Mouse (Mus musculus) gastrocnemius, adult 8-10 months (tissue): ENCODE results near the gene Cyp2j7. TPM values are rescaled to one million over a fixed set of nuclear protein-coding genes. Genes with fewer than 3 reads are reported as not detected.
"Not testable (repeated sequence)": the region's sequence is repeated elsewhere in the genome, so short reads cannot be mapped to it uniquely, and the experiment has no call there.

ENCODE experiments used
- DNase-seq, 2 experiments: peaks; one replicate each; pipeline ENCODE4 v3.0.0; 2022; ENCODE audit warnings: low spot score in 2 of 2
- total RNA-seq, 4 experiments: library from RNA; stranded (reverse); gene quantifications; 2 replicates each; pipeline ENCODE4 v1.2.4; 2022

Cyp2j7 gene
- total RNA-seq, result not detected

GRCm38 (mm10) chr4:96236559-96236958 is at the start of gene Cyp2j7:
Cyp2j7 (minus strand) TSS chr4:96236659.
- no peak for DNase-seq

GRCm38 (mm10) chr4:96276896-96277295 is 40.4 kb upstream of the Cyp2j7 start:
- not testable (repeated sequence) for DNase-seq

- no peak for DNase-seq
Measured at GRCm38 (mm10) chr4:96273907-96274306, 37.4 kb upstream of the Cyp2j7 start.

GRCm38 (mm10) chr4:96196701-96197100 is 39.8 kb downstream of the Cyp2j7 start:
- DNase-seq, result no peak

GRCm38 (mm10) chr4:96189321-96189720 is 47.1 kb downstream of the Cyp2j7 start:
- not testable (repeated sequence) for DNase-seq

- not testable (repeated sequence) for DNase-seq
Measured at GRCm38 (mm10) chr4:96188671-96189070, 47.8 kb downstream of the Cyp2j7 start.

GRCm38 (mm10) chr4:96188146-96188545 is 48.3 kb downstream of the Cyp2j7 start:
- DNase-seq, result not testable (repeated sequence)

GRCm38 (mm10) chr4:96184716-96185115 is 51.7 kb downstream of the Cyp2j7 start:
- not testable (repeated sequence) for DNase-seq

GRCm38 (mm10) chr4:96162839-96163238 is 73.6 kb downstream of the Cyp2j7 start:
- no peak for DNase-seq

GRCm38 (mm10) chr4:96161575-96161974 is 74.9 kb downstream of the Cyp2j7 start:
- DNase-seq, result no peak

Other genes with a start within 250 kb of the Cyp2j7 start
- gene Cyp2j13, start 159.1 kb downstream of the Cyp2j7 start, total RNA-seq, result not detected
- not detected for gene Cyp2j12, start 95.5 kb downstream of the Cyp2j7 start, total RNA-seq
- not detected for gene Cyp2j11, start 112.0 kb upstream of the Cyp2j7 start, total RNA-seq